Mouse (Mus musculus) hindbrain, embryonic 16.5 days (tissue): ENCODE results near the gene Cacna1b. TPM values are rescaled to one million over a fixed set of nuclear protein-coding genes. Genes with fewer than 3 reads are reported as not detected.

ENCODE experiments used
- ATAC-seq: fragments of 200-750 bp; cut with Nextera tagmentation; 2 replicates; pipeline ENCODE4 v1.8.0; 2017; ENCODE audit warnings: moderate TSS enrichment, moderate library complexity
- H3K27ac ChIP-seq: fragments of 300-500 bp; sonication (generic); 2 replicates; pipeline ENCODE4 v1.5.1; 2014; ENCODE audit warnings: low read depth, mild to moderate bottlenecking, control low read depth, low read length, moderate library complexity
- H3K27me3 ChIP-seq: fragments of 300-500 bp; sonication (generic); replicated peaks from 2 replicates; pipeline ENCODE4 v1.6.1; 2014; ENCODE audit warnings: low read length; ENCODE audit not compliant: control insufficient read depth, insufficient read depth
- H3K36me3 ChIP-seq: fragments of 300-500 bp; sonication (generic); 2 replicates; pipeline ENCODE4 v1.6.1; 2014; ENCODE audit warnings: mild to moderate bottlenecking, low read length, moderate library complexity, mixed read lengths; ENCODE audit not compliant: control insufficient read depth, insufficient read depth
- H3K4me1 ChIP-seq: fragments of 300-500 bp; sonication (generic); 2 replicates; pipeline ENCODE4 v1.6.1; 2014; ENCODE audit warnings: low read depth, low read length; ENCODE audit not compliant: control insufficient read depth, insufficient read depth
- H3K4me2 ChIP-seq: fragments of 300-500 bp; sonication (generic); 2 replicates; pipeline ENCODE4 v1.6.1; 2014; ENCODE audit warnings: mild to moderate bottlenecking, low read length, control low read depth, moderate library complexity
- H3K4me3 ChIP-seq: fragments of 300-500 bp; sonication (generic); 2 replicates; pipeline ENCODE4 v1.5.1; 2014; ENCODE audit warnings: mild to moderate bottlenecking, low read length, control low read depth, moderate library complexity
- H3K9ac ChIP-seq: fragments of 300-500 bp; sonication (generic); 2 replicates; pipeline ENCODE4 v1.6.1; 2014; ENCODE audit warnings: low read depth, mild to moderate bottlenecking, control low read depth, low read length, moderate library complexity
- H3K9me3 ChIP-seq: fragments of 300-500 bp; sonication (generic); 2 replicates; pipeline ENCODE4 v1.6.1; 2014; ENCODE audit warnings: mild to moderate bottlenecking, low read length, moderate library complexity; ENCODE audit not compliant: control insufficient read depth
- whole genome bisulfite sequencing: fragments of 180-500 bp; shearing (Covaris S2); extraction: QIAGEN DNeasy Blood & Tissue Kit; methylation state at CpG from one replicate; pipeline ENCODE4 v1.1.7; 2014; 5-methylcytosine and 5-hydroxymethylcytosine counted together
- polyA plus RNA-seq: library from polyadenylated mRNA; unstranded; fragments of >200 nt; fragmentation: Nextera tagmentation; extraction: Ambion mirVana; gene quantifications from 2 replicates; pipeline ENCODE4 v1.2.1, GENCODE M21; 2015

Cacna1b gene
- polyA plus RNA-seq, 1 experiment from 2014 or later, result 16.6 TPM

GRCm38 (mm10) chr2:24679012-24679651 is 83.8 kb downstream of the Cacna1b start:
- WGBS, result 32% methylated on average over 48 of the region's 50 CpGs
- no peak overlapping the region for H3K9ac ChIP-seq
- H3K4me2 ChIP-seq, result peak overlapping the region; percentile 24
- H3K27ac ChIP-seq, result no peak overlapping the region
- H3K27me3 ChIP-seq, result no peaks in the 10 kb centered on the region
- peaks cover 4% of the 10 kb centered on the region; the same call in 1 of the 2 replicates for H3K4me1 ChIP-seq
- H3K36me3 ChIP-seq, result peaks cover 9% of the 10 kb centered on the region; the same call in 1 of the 2 replicates
- H3K4me3 ChIP-seq, result 0 out of 2 replicates have a peak overlapping the region, but pooled peaks have one; percentile 8
- no peaks in the 10 kb centered on the region for H3K9me3 ChIP-seq
- peak; percentile 67 for ATAC-seq

- no peaks in the 10 kb centered on the region for H3K9me3 ChIP-seq
Measured at GRCm38 (mm10) chr2:24678538-24678937, 84.4 kb downstream of the Cacna1b start.

GRCm38 (mm10) chr2:24678110-24678509 is 84.8 kb downstream of the Cacna1b start:
- Histone ChIP-seq H3K4me1 (peaks cover 4% of the 10 kb centered on the region; the same call in 1 of the 2 replicates), H3K4me2 (no peak overlapping the region), H3K27ac (no peak overlapping the region), H3K36me3 (peaks cover 9% of the 10 kb centered on the region; the same call in 1 of the 2 replicates), H3K9ac (no peak overlapping the region), H3K27me3 (no peaks in the 10 kb centered on the region), H3K4me3 (no peak overlapping the region), H3K9me3 (no peaks in the 10 kb centered on the region)
- no peak for ATAC-seq
- 63% methylated on average over 4 of the region's 4 CpGs for WGBS

More at GRCm38 (mm10) chr2:24678538-24678937, 84.4 kb downstream of the Cacna1b start:
- Histone ChIP-seq H3K4me2 (no peak overlapping the region), H3K27ac (no peak overlapping the region), H3K4me1 (peaks cover 4% of the 10 kb centered on the region; the same call in 1 of the 2 replicates), H3K36me3 (peaks cover 9% of the 10 kb centered on the region; the same call in 1 of the 2 replicates), H3K4me3 (no peak overlapping the region), H3K9ac (no peak overlapping the region), H3K27me3 (no peaks in the 10 kb centered on the region)
- 75% methylated on average over 5 of the region's 5 CpGs for WGBS
- ATAC-seq, result no peak

- H3K4me1 ChIP-seq, result peaks cover 4% of the 10 kb centered on the region; the same call in 1 of the 2 replicates
- H3K36me3 ChIP-seq, result peaks cover 7% of the 10 kb centered on the region; the same call in 1 of the 2 replicates
- H3K27ac ChIP-seq, result no peak overlapping the region
- H3K4me2 ChIP-seq, result no peak overlapping the region
- H3K9ac ChIP-seq, result no peak overlapping the region
- no peak overlapping the region for H3K4me3 ChIP-seq
- no peaks in the 10 kb centered on the region for H3K27me3 ChIP-seq
- H3K9me3 ChIP-seq, result no peaks in the 10 kb centered on the region
- no peak for ATAC-seq
- 97% methylated on average over 3 of the region's 3 CpGs for WGBS
Measured at GRCm38 (mm10) chr2:24677629-24678028, 85.3 kb downstream of the Cacna1b start.

- Histone ChIP-seq H3K27ac (no peak overlapping the region), H3K27me3 (no peaks in the 10 kb centered on the region), H3K9me3 (no peaks in the 10 kb centered on the region), H3K4me1 (peaks cover 4% of the 10 kb centered on the region; the same call in 1 of the 2 replicates), H3K36me3 (peaks cover 6% of the 10 kb centered on the region; the same call in 1 of the 2 replicates), H3K4me2 (no peak overlapping the region), H3K9ac (no peak overlapping the region), H3K4me3 (no peak overlapping the region)
- 85% methylated on average over 6 of the region's 6 CpGs for WGBS
- no peak for ATAC-seq
Measured at GRCm38 (mm10) chr2:24674432-24675006, 88.4 kb downstream of the Cacna1b start.

GRCm38 (mm10) chr2:24668598-24668997 is 94.4 kb downstream of the Cacna1b start:
- Histone ChIP-seq H3K27ac (no peak overlapping the region), H3K4me2 (no peak overlapping the region), H3K4me3 (no peak overlapping the region), H3K27me3 (no peaks in the 10 kb centered on the region), H3K4me1 (no peaks in the 10 kb centered on the region; the same call in 1 of the 2 replicates), H3K9me3 (no peaks in the 10 kb centered on the region), H3K9ac (no peak overlapping the region), H3K36me3 (no peaks in the 10 kb centered on the region)
- ATAC-seq, result no peak
- 93% methylated on average over 5 of the region's 5 CpGs for WGBS

GRCm38 (mm10) chr2:24664678-24665257 is 98.2 kb downstream of the Cacna1b start:
- no peak for ATAC-seq
- H3K4me1 ChIP-seq, result no peaks in the 10 kb centered on the region; the same call in 1 of the 2 replicates
- H3K27me3 ChIP-seq, result no peaks in the 10 kb centered on the region
- WGBS, result 16% methylated on average over 9 of the region's 9 CpGs
- no peak overlapping the region for H3K27ac ChIP-seq
- peaks cover 13% of the 10 kb centered on the region for H3K36me3 ChIP-seq
- H3K4me2 ChIP-seq, result 0 out of 2 replicates have a peak overlapping the region, but pooled peaks have one; percentile 18
- H3K9me3 ChIP-seq, result no peaks in the 10 kb centered on the region
- no peak overlapping the region for H3K4me3 ChIP-seq
- no peak overlapping the region for H3K9ac ChIP-seq

GRCm38 (mm10) chr2:24659150-24659775 is 103.7 kb downstream of the Cacna1b start:
- Histone ChIP-seq H3K4me1 (no peaks in the 10 kb centered on the region), H3K9ac (no peak overlapping the region), H3K27ac (no peak overlapping the region), H3K4me2 (no peak overlapping the region), H3K27me3 (no peaks in the 10 kb centered on the region), H3K36me3 (peaks cover 20% of the 10 kb centered on the region), H3K4me3 (no peak overlapping the region), H3K9me3 (no peaks in the 10 kb centered on the region)
- ATAC-seq, result no peak
- 90% methylated on average over 6 of the region's 6 CpGs for whole genome bisulfite sequencing

- Histone ChIP-seq H3K9me3 (no peaks in the 10 kb centered on the region), H3K4me1 (no peaks in the 10 kb centered on the region), H3K36me3 (peaks cover 34% of the 10 kb centered on the region), H3K4me2 (no peak overlapping the region), H3K27ac (no peak overlapping the region), H3K9ac (no peak overlapping the region), H3K27me3 (no peaks in the 10 kb centered on the region), H3K4me3 (no peak overlapping the region)
- WGBS, result 88% methylated on average over 6 of the region's 6 CpGs
- ATAC-seq, result no peak
Measured at GRCm38 (mm10) chr2:24648503-24648902, 114.4 kb downstream of the Cacna1b start.
